Mouse (Mus musculus): ENCODE data around the gene Mrps12.

GRCm38 (mm10) chr7:28775129-28775528 is 33.5 kb upstream of the Mrps12 start:
- TF ChIP-seq CTCF (IDR thresholded peaks at IDR 0.05) (no peak), EP300 (IDR thresholded peaks at IDR 0.05) (no peak)
